Mouse (Mus musculus): ENCODE data around the gene Hopx.

Gene Hopx

GRCm38 (mm10) chr5:77132457-77133135, 17.7 kb upstream of the Hopx start:
- no peak for DNase-seq (ENCODE audit: low read depth, low spot score)

GRCm38 (mm10) chr5:77131879-77132278, 17.0 kb upstream of the Hopx start:
- DNase-seq (ENCODE audit: low read depth, low spot score), result no peak

DNA sequence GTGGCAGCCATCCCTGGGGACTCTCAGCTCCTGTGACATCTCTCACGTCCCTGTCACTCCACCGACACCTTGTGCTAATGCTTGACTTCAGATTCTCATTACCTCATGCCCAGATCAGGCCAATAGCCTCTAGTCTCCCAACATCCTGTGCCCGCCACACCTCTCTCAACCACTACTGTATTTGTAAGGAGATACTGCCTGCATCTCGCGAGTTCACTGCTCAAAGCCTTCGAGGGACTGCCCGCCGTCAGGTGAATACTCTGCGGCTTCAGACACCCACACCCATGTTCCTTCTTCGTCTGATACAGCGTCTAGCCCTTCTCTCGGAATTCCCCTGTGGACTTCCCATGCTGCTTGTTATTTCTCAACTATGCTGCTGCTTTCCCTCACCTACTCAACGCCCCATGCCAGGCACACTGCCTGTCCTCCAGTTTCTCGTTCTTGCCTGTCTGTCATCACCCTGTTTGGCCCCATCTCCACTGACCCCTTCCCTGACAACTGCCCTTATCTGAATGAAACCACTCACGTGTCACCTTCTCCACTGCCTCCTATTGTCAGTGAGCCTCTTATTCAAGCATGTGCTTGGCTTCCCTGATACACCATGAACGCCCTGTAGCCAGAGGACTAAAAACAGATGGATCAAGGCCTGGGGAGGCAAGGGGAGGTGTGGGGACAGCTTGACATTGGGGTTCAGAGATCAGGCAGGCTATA, 15.5 kb upstream of the Hopx start:
- DNase-seq (ENCODE audit: low read depth, low spot score), result no peak

DNA sequence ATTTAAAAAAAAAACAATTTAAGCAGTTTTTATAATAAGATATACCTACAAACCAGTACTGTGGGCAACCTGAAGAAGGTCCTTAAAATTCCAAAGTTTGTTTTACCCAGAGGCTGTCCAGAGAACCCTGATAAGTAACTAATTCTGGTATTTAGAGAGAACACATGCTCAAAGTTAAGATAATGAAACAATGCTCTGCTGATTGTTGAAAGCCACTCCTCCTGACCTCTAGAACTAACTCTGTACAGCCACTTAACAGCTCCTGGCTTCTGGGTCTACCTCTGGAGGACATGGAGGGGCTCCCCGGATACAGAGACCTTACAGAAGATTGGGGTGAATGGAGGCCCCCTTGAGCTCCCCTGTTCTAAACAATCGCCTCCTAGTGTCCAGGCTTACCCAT, 15.0 kb upstream of the Hopx start:
- no peak for DNase-seq (ENCODE audit: low read depth, low spot score)

GRCm38 (mm10) chr5:77128854-77129253, 13.9 kb upstream of the Hopx start:
- no peak for DNase-seq (ENCODE audit: low read depth, low spot score)

DNA sequence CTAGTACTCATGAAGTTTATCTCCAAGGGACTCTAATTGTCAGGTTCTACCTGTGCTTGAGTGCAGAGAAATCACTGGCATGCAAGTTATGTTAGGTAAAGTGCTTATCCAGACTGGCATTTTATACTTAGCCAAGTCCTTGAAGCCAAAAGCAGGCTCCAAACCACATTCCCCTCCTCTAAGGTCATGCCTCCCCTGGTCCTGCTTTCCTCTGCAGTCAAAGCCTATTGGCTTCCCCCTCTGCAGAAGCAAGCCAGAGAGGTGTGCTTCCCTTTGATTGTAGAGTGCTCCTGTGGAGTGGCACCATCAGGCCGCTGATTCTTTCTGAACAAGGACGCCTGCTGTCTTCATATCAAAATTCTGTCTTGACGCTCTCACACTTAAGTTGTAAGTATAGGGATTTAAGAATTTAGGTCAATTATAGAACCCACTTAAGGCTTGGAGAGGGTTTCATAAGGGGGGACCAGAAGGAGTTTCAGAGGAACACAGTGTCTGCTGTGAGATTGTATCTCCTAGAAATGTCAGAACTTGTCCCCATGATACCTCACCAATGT, 11.6 kb upstream of the Hopx start:
- no peak for DNase-seq (ENCODE audit: low read depth, low spot score)

- no peak for DNase-seq (ENCODE audit: low read depth, low spot score)
Observed at GRCm38 (mm10) chr5:77124817-77125283, 9.9 kb upstream of the Hopx start.

DNA sequence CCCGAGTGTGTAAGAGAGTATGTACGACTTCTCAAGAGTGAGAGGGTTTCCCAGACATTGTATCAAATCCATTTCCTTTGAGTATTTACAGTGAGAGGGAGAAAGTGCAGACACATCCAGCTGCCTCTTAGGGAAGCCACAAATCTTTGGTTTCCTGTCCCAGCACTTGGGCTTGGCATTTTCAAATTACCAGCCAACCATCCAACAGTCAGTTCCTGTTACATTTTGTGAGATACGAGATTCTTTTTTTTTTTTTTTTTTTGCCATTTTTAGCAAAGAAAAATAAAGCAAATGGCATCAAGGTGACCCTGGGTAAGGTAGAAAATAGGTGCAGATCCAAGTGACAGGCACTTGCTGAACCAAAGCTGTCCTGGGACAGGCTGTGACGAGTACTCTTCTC, 9.2 kb upstream of the Hopx start:
- DNase-seq (ENCODE audit: low read depth, low spot score), result no peak

DNA sequence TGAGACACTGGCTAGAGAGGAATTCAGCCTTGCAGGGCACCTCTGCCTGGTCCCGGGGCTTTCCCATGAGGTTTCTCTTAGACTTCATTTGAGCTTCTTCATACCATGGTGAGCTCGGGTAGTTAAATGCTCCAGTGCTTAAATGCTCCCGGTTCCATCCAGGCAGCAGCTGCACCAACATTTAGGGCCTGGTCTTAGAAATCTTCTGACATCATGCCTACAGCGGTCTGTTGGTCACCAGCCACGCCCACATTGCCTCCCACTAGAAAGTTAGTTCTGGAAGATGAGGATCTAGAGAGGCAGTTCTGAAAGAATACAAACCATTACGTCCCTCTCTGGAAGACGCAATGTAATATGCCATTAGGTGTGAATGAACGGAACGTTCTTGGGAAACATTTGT, 8.7 kb upstream of the Hopx start:
- no peak for DNase-seq (ENCODE audit: low read depth, low spot score)

GRCm38 (mm10) chr5:77122254-77123192, 7.6 kb upstream of the Hopx start:
- DNase-seq (ENCODE audit: low read depth, low spot score), result no peak

DNA sequence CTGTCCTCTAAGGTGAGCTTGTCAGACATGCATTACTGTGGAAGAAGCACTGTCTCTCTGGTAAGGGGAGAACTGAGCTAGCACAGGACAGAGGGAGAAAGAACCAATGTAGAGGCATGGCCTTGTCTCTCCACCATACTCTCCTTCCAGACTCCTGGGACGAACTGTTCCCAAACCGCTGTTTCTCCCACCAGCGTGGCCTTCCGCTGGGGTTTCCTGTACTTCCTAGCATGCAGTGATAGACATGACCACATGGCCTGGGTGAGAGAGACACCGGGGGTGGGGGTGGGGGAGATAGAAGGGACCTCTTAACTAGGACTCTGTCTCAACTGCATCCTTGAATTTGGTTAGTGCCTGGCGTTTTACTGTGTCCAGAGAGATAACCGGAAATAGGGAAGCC, 5.8 kb upstream of the Hopx start:
- DNase-seq (ENCODE audit: low read depth, low spot score), result no peak

- DNase-seq (ENCODE audit: low read depth, low spot score), result no peak
Observed at GRCm38 (mm10) chr5:77119475-77120422, 4.8 kb upstream of the Hopx start.

DNA sequence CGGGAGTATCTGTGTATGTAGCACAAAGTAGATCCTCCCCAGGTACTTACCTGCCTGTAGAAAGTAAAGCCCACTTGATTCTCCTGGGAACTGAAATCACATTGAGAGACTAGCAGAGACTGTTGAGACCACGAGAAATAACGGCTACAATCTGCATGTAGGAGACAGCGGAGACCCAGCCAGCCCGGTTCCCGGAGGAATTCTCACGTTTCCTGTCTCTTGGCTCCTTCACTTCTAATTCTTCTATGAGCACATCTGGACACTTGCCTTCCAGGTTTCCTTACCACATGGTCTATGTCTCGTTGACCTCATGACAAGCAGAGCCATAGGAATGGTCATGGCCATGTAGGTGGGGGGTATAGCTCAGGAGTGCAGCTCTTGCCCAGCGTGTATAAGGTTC, 811 bp upstream of the Hopx start:
- DNase-seq (ENCODE audit: low read depth, low spot score), result no peak

DNA sequence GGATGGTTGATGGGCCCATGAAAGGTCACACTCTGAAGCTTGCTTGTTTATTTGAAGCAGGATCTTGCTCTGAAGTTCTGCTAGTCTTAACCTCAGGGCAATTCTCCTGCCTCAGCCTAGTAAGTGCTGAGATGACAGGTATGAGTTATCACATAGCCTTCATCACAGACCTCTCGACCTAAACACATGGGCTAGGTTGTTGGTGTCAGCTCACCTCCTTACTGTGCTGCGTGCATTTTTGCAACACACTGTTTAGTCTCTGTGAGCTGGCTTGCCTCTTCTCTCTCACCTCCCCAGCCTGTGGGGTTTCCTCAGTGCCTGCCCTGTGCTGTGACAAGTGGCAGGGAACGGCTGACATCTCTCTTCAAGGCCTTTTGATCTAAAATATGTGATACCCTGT, 1.1 kb downstream of the Hopx start:
- no peak for DNase-seq (ENCODE audit: low read depth, low spot score)

DNA sequence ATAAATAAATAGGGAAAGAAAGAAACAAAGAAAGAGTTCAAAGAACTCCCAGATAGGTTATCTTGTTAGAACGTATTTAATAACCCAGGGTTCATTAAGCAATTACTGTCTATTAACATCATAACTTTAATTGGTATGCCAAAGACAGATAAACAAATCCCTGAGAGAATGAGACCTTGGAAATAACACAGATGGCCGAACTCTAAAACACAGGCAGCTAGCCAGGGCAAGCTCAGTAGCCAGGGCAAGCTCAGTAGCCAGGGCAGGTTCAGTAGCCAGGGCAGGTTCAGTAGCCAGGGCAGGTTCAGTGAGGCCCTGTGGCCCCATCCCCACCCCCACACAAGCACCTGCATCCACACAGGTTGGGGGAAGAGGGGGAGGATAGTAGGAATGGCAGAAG, 2.9 kb downstream of the Hopx start:
- no peak for DNase-seq (ENCODE audit: low read depth, low spot score)

GRCm38 (mm10) chr5:77109814-77110213, 5.1 kb downstream of the Hopx start:
- DNase-seq (ENCODE audit: low read depth, low spot score), result no peak

DNA sequence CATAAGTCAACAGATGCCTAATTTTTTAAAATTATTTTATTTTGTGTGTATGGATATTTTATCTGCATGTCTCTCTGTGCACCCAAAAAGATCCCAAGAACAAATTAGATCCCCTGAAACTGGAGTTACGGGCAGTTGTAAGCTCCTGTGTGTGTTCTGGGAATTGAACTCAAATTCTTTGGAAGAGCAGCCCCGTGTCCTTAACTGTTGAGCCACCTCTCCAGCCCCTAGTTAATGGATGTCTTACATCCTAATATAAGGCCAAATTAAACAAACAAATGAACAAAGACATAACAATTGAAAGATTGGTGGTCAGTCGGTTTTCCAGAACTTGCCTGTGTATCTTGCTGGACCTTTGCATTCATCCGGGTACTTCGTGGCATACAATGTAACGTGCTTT, 6.1 kb downstream of the Hopx start:
- no peak for DNase-seq (ENCODE audit: low read depth, low spot score)

GRCm38 (mm10) chr5:77107146-77107822, 7.6 kb downstream of the Hopx start:
- no peak for DNase-seq (ENCODE audit: low read depth, low spot score)

- no peak for DNase-seq (ENCODE audit: low read depth, low spot score)
Observed at GRCm38 (mm10) chr5:77102522-77103365, 12.2 kb downstream of the Hopx start.
